Mouse (Mus musculus) activated CD4-positive, CD25-positive, alpha-beta regulatory T cell (primary cell): Measurements from ENCODE around the gene Atr. TPM values are rescaled to one million over a fixed set of nuclear protein-coding genes. Genes with fewer than 3 reads are reported as not detected.

Experiments used
- polyA plus RNA-seq, 2 experiments: library from polyadenylated mRNA; unstranded; fragments of 100-300 nt; shearing (Covaris generic); gene quantifications; one replicate each; pipeline ENCODE4 v1.2.1; 2017

The Atr gene
- polyA plus RNA-seq, result 10 to 100 TPM; 22.1 to 25.0 TPM

DNA sequence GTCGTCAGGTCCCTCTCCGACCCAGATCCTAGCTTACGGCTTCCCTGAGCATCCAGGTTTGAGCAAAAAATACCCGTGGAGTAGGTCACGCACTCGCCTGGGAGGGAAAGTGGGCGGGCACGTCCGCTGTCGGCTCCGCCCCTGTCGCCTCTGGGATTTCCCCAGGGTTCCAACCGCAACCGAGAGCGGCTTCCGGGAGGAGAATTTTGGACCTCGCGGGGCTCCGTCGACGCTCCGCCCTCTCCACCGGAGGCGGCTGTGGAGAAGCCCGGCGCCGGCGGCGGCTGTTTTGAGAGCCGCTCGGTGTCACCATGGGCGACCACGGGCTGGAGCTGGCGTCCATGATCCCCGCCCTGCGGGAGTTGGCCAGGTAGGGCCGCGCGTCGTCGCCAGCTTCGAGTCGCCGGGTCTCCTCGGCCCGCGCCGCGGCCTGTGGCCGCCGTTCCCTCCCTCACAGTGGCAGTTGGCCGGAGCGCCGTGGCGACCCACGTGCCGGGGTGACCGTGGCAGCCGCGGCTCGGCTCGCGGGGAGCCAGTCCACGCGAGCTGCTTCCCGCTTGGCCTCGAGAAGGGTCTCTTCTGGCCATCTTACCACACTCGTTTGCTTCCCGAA lies at the start of gene Atr:
Gene Atr, plus strand, starts transcription at position 184 of the 613 bp plus-strand sequence.

DNA sequence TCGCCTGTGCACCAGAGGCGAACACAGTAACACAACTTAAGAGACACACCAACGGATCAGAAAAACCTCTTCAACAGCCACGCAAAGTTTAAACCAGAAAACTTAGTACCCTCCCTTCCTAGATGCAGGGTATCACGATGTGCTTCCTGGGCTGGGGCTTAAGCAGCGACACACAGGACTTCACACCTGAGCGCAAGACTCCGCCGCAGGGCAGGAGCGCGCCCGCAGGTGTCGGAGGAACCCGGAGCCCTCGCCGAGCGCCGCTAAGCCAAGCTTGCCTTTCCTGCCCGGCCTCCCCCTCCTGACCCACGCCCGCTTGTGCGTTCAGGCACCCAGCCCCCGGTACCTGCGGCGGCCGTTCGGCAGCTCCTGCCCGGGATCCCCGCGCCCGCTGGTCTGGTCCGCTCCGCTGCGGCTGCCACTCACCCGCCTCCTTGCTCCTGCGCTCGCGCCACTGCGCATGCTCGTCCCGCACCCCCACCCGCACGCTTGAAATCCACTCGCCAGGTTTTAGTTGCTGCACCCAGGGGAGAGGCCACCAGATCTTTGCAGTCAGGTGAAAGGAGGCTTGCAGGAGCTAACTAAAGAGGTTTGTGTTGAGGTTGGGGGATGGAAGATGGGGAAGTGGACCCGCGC lies 12.5 kb upstream of the Atr start, which contains the start of gene Pls1:
Gene Pls1, minus strand, starts transcription at position 487 of the 636 bp plus-strand sequence.

GRCm38 (mm10) chr9:95954585-95955461 lies 97.4 kb downstream of the Atr start, which contains the start of gene Xrn1:
Gene Xrn1 (plus strand): TSS chr9:95954760.

Other genes starting within 250 kb of the Atr start
- under 1 TPM; 0.23 to 0.35 TPM for gene Pcolce2, start 220.0 kb upstream of the Atr start, polyA plus RNA-seq
- gene Trpc1, start 107.2 kb upstream of the Atr start, polyA plus RNA-seq, result 1 to 10 TPM in 1 of 2 experiments, under 1 TPM in 1; 0.15 to 1.8 TPM
- gene Pls1, start 12.3 kb upstream of the Atr start, polyA plus RNA-seq, result 1 to 10 TPM; 1.1 to 1.2 TPM
- gene Xrn1, start 97.2 kb downstream of the Atr start, polyA plus RNA-seq, result 10 to 100 TPM; 47.2 to 58.0 TPM